Mouse (Mus musculus): Measurements from ENCODE around the gene Pax4.

Gene Pax4

DNA sequence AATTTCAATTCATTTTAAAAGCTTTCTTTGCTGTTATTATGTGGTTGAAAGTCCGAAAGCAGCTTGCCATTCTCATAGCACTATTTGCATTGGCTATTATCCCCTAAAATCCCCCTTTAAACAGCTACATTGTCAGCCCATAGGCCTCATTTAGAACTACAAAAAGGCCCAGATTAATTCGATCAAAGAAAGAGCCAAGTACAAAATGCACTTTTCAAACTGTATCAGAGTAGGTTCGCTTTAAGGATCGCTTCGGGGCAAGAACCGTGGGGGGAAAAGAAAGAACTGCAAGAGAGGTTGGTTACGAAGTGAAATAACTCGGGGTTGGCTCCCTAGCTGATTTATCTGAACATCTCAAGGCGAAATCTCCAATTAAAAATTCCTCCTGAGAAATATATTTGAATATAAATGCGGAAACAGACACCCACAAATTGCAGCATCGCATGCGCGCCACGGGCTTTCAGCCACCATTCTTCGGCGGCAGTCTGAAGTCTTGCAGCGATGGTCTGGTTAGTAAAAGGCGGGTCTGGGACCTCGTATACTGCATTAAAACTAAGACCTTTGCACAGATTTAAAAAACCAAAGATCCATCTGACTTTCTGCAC is 52.2 kb downstream of the Pax4 start:
- peak; percentile 74 for DNase-seq (ENCODE audit: low spot score)

DNA sequence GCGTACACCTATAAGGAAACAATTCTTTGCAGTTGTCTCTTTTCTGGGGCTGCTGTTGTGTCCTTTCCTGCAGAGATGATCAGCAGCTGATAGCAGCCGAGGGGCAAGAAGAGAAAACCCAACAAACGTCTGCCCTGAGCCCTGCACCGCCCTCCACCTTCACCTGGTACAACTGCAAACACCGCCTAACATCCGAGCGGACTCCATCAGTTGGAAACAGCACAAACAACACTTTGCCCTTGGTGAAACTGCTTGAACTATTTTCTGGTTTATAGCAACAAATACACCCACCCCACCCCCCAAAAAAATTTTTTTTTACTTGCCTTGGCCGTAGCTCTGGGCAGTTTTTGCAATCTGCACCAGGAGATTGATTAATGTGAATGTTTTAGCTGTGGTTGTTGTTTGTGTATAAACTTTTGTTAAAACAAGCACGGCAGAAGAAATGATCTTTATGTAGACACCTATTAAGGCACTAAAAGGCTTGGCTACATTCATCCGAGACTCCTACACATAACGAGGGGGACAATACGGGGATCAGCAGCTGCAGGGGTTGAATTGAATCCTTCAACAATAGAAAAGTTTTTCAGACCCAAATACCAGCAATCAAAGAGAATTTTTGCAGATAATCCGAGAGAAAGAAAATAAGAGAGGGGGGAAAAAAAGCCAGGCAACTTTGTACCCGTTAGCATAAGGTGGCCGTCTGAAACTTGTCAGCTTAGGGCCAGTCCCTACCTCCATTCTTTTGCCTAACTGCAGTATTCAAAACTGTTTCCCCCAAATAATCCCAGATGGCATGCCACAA is 52.9 kb downstream of the Pax4 start:
- peak; percentile 53 for DNase-seq (ENCODE audit: low spot score)
